Mouse (Mus musculus): ENCODE measurements at regions not wholly inside any gene's neighbourhood (a gene's known extent, or its start where the extent isn't known, plus 50 kb on each side); places are given as distances from the start of the nearest gene placed in this dataset.
A peak's percentile ranks its signal among the peaks of the same experiment; 100 is the strongest.

DNA sequence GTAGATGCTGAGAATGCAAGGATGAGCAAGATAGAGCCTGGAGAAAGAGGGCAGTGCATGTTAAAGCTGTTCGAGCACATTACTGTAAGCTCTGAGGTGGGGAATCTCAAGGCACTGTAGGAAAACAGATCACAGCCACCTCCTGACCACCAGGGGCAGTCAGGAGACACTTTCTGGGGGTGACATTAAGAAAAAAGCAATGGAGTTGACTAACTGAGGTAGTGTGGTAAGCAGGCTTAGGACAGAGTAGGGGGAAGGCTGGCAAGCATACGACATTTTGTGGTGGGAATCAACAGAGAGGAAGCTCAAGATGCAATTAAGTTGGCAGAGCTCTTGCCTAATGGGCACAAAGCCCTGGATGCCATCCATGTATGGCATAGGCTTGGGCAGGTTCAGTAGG is 172.9 kb upstream of the Ercc4 start:
- TF ChIP-seq SIN3A (IDR thresholded peaks at IDR 0.05; ENCODE audit: low read length) (no peak), POLR2A (IDR thresholded peaks at IDR 0.05; ENCODE audit: control insufficient read depth in 1 of 2, insufficient read depth in 1 of 2, low read depth in 1 of 2, low read length in 2 of 2, poor library complexity in 1 of 2) (no peak), MYC (IDR thresholded peaks at IDR 0.05; ENCODE audit: low read depth, low read length) (no peak), NELFE (IDR thresholded peaks at IDR 0.05; ENCODE audit: low read depth, low read length) (no peak), CTCF (IDR thresholded peaks at IDR 0.05 in 2 of 3, conservative IDR thresholded peaks at IDR 0.05 in 1 of 3; ENCODE audit: control insufficient read depth in 1 of 3, insufficient read depth in 1 of 3, low read depth in 2 of 3, low read length in 3 of 3, poor library complexity in 1 of 3, severe bottlenecking in 1 of 3) (0 out of 6 replicates have a peak, but pooled peaks of 1 of the 3 experiments have one; percentile 4), RCOR1 (IDR thresholded peaks at IDR 0.05; ENCODE audit: low read depth, low read length) (no peak), EP300 (IDR thresholded peaks at IDR 0.05; ENCODE audit: low read depth in 1 of 2, low read length in 2 of 2) (no peak), TAL1 (IDR thresholded peaks at IDR 0.05; ENCODE audit: low read length) (no peak), GABPA (IDR thresholded peaks at IDR 0.05; ENCODE audit: low read depth, low read length) (no peak), MAX (IDR thresholded peaks at IDR 0.05; ENCODE audit: low read length) (no peak)
